Mouse (Mus musculus) T-helper 17 cell (primary cell): Measurements from ENCODE around the gene Lrrc75b.

Experiments used
- in situ Hi-C, 2 experiments: fragments of 300-600 bp; cut with MboI, MseI; formaldehyde crosslinking; loops; 1 replicate in 1 of 2; 2 replicates in 1 of 2; pipeline ENCODE4 v1.15.1; 2025; ENCODE audit warnings: high pct_unique_total_duplicates in 2 of 2

The Lrrc75b gene

GRCm38 (mm10) chr10:75504234-75505129 is 55.6 kb downstream of the Lrrc75b start:
- in situ Hi-C loops, result no loop called here

DNA sequence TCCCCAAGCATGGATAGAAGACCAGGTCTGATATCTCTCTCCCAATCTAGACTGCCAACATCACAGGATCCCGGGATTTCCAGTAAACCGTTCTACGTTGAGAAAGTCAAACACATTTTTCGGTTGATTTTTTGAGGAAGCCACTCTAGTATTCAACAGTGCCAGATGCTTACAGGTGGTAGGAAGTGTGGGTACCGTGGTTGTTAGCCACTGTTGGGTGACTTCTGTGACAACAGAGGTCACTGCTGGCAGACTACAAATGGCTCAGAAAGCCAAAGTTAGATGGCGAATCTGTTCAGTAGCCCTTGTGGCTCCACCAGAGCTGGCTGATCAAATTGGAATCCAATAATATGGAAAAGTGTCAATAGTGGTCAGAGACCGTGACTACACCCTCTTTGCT is 56.4 kb downstream of the Lrrc75b start:
- in situ Hi-C loops, result no loop called here

DNA sequence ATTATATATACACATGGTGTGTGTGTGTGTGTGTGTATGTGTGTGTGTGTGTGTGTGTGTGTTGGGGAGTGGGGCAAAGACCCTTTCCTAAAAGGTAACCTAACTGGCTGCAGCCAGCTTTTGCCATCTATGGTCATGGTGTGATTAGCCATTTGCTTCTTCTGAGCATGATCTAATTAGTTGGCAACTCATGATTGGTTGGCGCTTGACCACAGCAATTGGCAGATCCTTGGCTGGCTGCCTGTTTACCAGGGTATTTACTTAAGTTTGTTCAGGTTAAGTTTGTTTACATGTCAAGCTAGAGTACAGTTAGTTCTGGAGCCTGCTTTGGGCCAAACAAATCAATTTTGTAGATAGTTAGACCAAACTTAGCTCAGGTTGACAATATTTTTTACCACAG is 58.5 kb downstream of the Lrrc75b start:
- in situ Hi-C loops, result no loop called here

DNA sequence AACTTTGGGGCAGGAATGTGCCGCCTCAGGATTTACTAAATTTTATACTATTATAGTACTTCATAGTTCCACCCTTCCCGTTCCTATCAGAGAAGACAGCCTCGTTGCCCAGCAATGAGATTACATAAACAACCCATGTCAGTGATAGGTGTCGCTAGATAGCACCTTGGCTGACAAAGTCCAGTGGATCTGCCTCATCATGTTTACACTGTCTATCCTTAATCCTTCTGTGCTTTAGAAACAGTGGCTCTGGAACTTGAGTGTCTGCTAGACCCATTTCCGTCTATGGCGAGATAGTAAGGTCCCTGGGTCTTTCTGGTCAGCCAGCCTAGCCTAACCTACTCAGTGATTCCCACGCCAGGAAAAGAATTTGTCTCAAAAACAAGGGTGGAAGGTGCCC is 59.8 kb downstream of the Lrrc75b start:
- in situ Hi-C loops, result no loop called here
